Mouse (Mus musculus) liver, adult 2 months (tissue): ENCODE measurements around the gene Krt23. TPM values are rescaled to one million over a fixed set of nuclear protein-coding genes. Genes with fewer than 3 reads are reported as not detected.

Experiments
- DNase-seq: peaks from one replicate; pipeline ENCODE4 v3.0.0-alpha.2; 2011; ENCODE audit warnings: low read depth, low spot score; ENCODE audit errors: extremely low read depth
- H3K27ac ChIP-seq: fragments of 200-500 bp; replicated peaks from 2 replicates; pipeline ENCODE4 v1.5.1; 2012; ENCODE audit warnings: low read depth, mild to moderate bottlenecking, control low read depth, inconsistent platforms, low read length; ENCODE audit not compliant: insufficient read depth
- H3K27me3 ChIP-seq: fragments of 200-500 bp; 2 replicates; pipeline ENCODE4 v1.6.1; 2012; ENCODE audit warnings: mild to moderate bottlenecking, moderate library complexity, low read length, inconsistent platforms; ENCODE audit not compliant: control insufficient read depth, insufficient read depth
- H3K36me3 ChIP-seq: fragments of 200-500 bp; 2 replicates; pipeline ENCODE4 v1.6.1; 2012; ENCODE audit warnings: low read length, inconsistent platforms; ENCODE audit not compliant: control insufficient read depth, insufficient read depth
- H3K4me1 ChIP-seq: fragments of 200-500 bp; 2 replicates; pipeline ENCODE4 v1.6.1; 2011; ENCODE audit warnings: low read length; ENCODE audit not compliant: control insufficient read depth, insufficient read depth
- H3K4me3 ChIP-seq: fragments of 200-500 bp; 2 replicates; pipeline ENCODE4 v1.5.1; 2011; ENCODE audit warnings: low read depth, mild to moderate bottlenecking, control low read depth, low read length, moderate library complexity; ENCODE audit not compliant: insufficient read depth
- H3K79me2 ChIP-seq: fragments of 200-500 bp; 2 replicates; pipeline ENCODE4 v1.6.1; 2012; ENCODE audit warnings: inconsistent platforms, mild to moderate bottlenecking, low read length, moderate library complexity; ENCODE audit not compliant: control insufficient read depth, insufficient read depth
- H3K9ac ChIP-seq: fragments of 200-500 bp; 2 replicates; pipeline ENCODE4 v1.6.1; 2012; ENCODE audit warnings: low read depth, mild to moderate bottlenecking, control low read depth, inconsistent platforms, low read length
- CTCF ChIP-seq: fragments of 200-500 bp; IDR thresholded peaks from 2 replicates; pipeline ENCODE4 v1.5.1; 2011; ENCODE audit warnings: low read depth, low read length, control low read depth
- POLR2A ChIP-seq: fragments of 200-500 bp; IDR thresholded peaks from 2 replicates; pipeline ENCODE4 v1.6.1; 2011; ENCODE audit warnings: low read length, control low read depth; ENCODE audit not compliant: insufficient read depth; ENCODE audit errors: extremely low read depth
- WGBS: fragments of 180-500 bp; shearing (Covaris S2); methylation state at CpG from one replicate; pipeline ENCODE4 v1.1.7; 2018; 5-methylcytosine and 5-hydroxymethylcytosine counted together
- polyA plus RNA-seq: library from polyadenylated mRNA; depleted of rRNA; stranded (reverse); fragments of >200 nt; gene quantifications from 2 replicates; pipeline ENCODE4 v1.2.3, GENCODE M21; 2012; rRNA removed
- total RNA-seq: library from RNA; depleted of rRNA; stranded (reverse); fragments of >200 nt; gene quantifications from 2 replicates; pipeline ENCODE4 v1.2.3, GENCODE M21; 2014; rRNA removed

Gene Krt23
- total RNA-seq (4.0 and 6.4 TPM in 2 replicates), polyA plus RNA-seq (1.4 and 1.7 TPM in 2 replicates)

DNA sequence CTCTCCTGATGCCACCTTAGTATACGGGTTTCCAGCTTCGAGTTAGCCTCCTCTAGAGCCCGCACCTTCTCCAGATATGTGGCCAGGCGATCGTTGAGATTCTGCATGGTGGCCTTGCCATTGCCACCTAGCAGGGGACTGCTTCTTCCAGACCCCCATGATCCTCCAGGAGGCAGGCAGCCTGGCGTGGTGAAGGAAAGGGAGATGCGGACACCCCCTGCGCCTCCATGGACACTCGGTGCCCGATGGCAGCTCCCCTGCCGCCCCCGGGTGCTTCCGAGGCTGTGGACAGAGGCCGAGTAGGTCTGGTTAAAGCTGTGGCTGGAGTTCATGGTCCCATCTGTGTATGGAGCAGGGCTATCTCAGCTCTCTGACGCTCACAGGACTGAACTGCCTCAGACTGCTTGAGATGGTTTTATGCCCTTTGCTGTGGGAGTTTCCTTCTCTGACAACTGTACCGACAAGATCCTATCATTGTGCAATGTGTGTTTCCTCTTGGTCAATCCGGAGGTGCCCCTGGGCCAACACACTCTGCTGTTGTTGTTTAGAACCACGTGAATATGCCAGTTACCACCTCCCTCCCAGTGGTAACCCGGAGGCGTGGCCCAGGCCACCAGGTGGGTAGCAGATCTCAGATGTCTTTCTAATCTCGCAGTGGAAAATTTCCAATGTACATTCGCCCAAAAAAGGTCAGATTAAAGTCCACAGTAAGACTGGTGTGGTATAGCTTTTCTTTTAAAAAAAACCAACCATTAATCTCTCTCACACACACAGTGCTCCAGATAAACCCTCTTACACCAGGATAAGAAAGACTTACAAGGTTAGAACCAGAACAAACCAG, at the start of gene Krt23:
Gene Krt23, minus strand, starts transcription at position 405 of the 841 bp plus-strand sequence.
- H3K4me3 ChIP-seq, result no peak within 1 kb of the TSS; the same call in 1 of the 2 replicates

DNA sequence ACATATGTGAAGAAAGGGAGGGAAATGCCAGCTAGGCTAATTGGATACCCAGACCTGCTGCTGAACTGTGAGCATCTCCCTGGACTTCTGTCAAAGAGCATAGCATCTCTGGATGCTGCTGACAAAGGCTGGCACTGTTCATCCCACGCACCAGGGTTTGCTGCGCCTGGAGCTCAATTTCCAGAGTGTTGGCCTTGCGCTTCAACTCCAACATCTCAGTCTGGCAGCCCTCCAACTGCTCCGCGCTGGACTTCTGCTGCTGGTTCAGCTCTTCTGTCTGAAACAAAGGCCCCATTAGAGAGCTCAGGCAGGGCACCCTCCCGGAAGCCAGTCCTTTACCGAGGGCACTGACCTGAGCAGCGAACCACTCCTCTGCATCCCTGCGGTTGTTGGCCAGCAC, 46.8 kb upstream of the Krt23 start:
- Histone ChIP-seq H3K36me3 (no peaks in the 10 kb centered on the region), H3K9ac (no peak overlapping the region), H3K27me3 (0 out of 2 replicates have a peak, but pooled peaks cover 3% of the 10 kb centered on the region), H3K27ac (no peak overlapping the region), H3K4me1 (no peaks in the 10 kb centered on the region), H3K4me3 (no peak overlapping the region), H3K79me2 (no peaks in the 10 kb centered on the region)
- TF ChIP-seq CTCF, result no peak
- TF ChIP-seq POLR2A, result no peak
- DNase-seq, result no peak
- WGBS, result 71% methylated on average over 9 of the region's 9 CpGs

More for the DNA sequence above, at the start of gene Krt23:
- H3K27me3 ChIP-seq, result 0 out of 2 replicates have a peak, but pooled peaks cover 2% of the 10 kb centered on the region
- H3K27ac ChIP-seq, result no peak within 1 kb of the TSS
- peak; percentile 87 for DNase-seq
- 38% methylated on average over 22 of the region's 22 CpGs for WGBS
- H3K4me1 ChIP-seq, result peaks cover 27% of the 10 kb centered on the region
- TF ChIP-seq CTCF (no peak), POLR2A (no peak)
- no peaks in the 10 kb centered on the region for H3K79me2 ChIP-seq
- no peaks in the 10 kb centered on the region for H3K36me3 ChIP-seq
- H3K9ac ChIP-seq, result no peak within 1 kb of the TSS

- Histone ChIP-seq H3K4me1 (no peaks in the 10 kb centered on the region), H3K27me3 (peaks cover 2% of the 10 kb centered on the region; the same call in 1 of the 2 replicates), H3K79me2 (no peaks in the 10 kb centered on the region), H3K4me3 (no peak within 1 kb of the TSS), H3K9ac (no peak within 1 kb of the TSS), H3K27ac (no peak within 1 kb of the TSS), H3K36me3 (no peaks in the 10 kb centered on the region)
- no peak for DNase-seq
- TF ChIP-seq POLR2A (no peak), CTCF (no peak)
- 77% methylated on average over 13 of the region's 13 CpGs for WGBS
These were observed 28.4 kb upstream of the Krt23 start, which contains the start of gene Krt39 for GRCm38 (mm10) chr11:99521288-99521860. Gene Krt39 (minus strand): TSS chr11:99521338.

DNA sequence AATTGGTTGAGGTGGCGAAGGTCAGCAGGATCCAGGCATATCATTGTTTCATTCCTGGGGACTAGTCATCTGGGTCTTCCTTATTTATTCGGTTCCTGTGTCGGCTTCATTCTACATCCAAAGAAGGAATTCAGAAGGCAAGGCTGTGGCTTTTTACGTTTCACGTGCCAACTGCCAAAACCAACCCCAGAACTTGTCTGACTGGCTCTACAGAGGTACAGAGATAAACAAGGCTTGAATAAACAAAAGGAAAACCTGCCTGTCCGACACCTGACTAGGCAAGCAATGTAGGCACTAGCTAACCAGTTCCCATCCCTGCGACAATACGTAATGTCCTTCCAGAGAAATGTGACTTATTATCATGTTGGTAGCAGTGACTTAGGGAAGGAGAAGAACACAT, 21.2 kb upstream of the Krt23 start:
- Histone ChIP-seq H3K36me3 (no peaks in the 10 kb centered on the region), H3K4me3 (no peak overlapping the region), H3K27me3 (no peaks in the 10 kb centered on the region; the same call in 1 of the 2 replicates), H3K9ac (no peak overlapping the region), H3K79me2 (no peaks in the 10 kb centered on the region), H3K27ac (no peak overlapping the region), H3K4me1 (no peaks in the 10 kb centered on the region)
- no peak for TF ChIP-seq CTCF
- no peak for TF ChIP-seq POLR2A
- WGBS, result 58% methylated on average over 8 of the region's 8 CpGs
- no peak for DNase-seq

DNA sequence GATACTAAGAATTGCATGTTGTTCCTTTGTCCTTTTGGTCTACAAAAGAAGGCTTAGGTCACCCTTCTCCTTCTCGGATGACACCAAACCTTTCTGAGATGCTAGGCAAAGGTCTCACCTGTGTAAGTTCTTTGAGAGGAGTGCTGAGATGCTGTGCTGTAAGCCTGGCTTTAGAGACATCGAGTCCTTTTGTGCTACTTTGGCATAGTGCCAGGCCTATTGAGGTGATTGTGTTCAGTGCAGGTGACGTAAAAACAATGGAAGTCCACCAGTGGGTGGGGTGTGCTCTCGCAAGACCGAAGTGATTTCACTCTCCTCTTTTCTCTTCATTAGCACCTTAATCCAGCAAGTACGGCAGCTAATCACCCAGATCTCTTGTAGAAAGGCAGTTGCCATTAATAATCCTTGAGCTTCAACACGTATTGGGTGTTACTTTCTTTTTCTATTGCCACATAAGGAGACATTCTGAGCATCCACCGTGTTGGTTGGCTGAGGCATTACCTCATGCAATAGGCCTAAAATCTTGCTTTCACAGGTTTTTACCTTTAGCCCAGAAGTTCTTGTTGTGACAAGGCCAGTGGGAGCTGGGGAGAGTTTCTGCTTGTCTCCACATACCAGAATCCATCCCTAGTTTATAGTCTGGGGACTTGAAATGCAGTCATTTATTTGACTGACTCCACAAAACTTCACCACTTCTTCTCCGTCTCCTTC, 7.3 kb upstream of the Krt23 start:
- Histone ChIP-seq H3K27ac (no peak overlapping the region), H3K79me2 (no peaks in the 10 kb centered on the region), H3K36me3 (no peaks in the 10 kb centered on the region), H3K4me1 (no peaks in the 10 kb centered on the region), H3K9ac (no peak overlapping the region), H3K4me3 (no peak overlapping the region), H3K27me3 (no peaks in the 10 kb centered on the region; the same call in 1 of the 2 replicates)
- no peak for TF ChIP-seq POLR2A
- TF ChIP-seq CTCF, result no peak
- no peak for DNase-seq
- WGBS, result 88% methylated on average over 9 of the region's 9 CpGs
